In the genomic region with DNA sequence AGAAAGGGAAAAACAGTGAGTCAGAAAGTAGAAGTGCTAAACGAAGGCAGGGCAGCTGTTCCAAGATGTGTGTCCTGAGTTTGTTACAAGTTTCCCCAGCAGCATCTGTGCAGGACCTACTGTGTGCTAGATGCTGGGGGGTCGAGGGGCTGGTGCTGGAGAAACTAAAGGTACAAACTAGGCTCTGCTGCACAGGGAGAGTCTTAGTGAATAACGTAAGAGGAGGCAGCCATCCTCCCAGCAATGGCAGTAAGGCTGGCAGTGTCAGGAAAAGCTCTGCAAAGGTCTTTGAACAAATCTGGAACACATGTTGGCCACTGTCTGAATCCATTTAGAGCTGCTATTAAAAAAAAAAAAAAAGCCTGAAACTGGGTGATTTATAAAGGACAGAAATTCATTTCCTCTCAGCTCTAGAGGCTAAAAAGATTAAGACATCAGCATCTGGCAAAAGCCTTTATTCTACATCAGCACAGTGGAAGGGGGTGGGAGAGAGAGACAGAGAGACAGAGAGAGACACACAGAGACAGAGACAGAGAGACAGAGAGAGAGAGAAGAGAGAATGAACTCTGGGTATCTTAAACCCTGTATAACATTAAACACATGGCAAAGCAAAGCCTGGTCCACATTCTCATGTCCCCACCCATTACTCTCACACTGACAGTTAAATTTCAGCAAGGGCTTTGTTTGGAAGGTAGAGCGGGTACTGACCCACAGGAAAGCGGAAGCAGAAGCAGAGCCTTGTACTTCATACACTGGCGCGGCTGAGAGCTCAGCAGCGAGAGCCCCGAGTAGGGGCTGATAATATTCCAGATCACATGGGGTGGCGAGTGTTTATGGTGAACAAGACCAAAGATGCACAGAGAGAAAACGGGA, we compare ENCODE assay signal across 15 mouse cellular contexts. TPM values are rescaled to one million over a fixed set of nuclear protein-coding genes. Genes with fewer than 3 reads are reported as not detected.
DNase-seq lines count a peak whose midpoint lies in the region; ATAC-seq and TF ChIP-seq lines count a peak whose summit lies in the region.
"Had no signal": no experiment of that assay in that cellular context is flagged by ENCODE, and none has a peak within 500 bp of the region (broad histone marks: within the 10 kb centered on the region; RNA-seq: fewer than 3 reads in every experiment).

No protein-coding gene starts in this region.

- DNase-seq in heart, adult 11 months = peak; percentile 70
- no peak for DNase-seq in heart, postnatal 25 days (ENCODE audit: low spot score)
- DNase-seq in neural tube, embryonic 10.5 days (ENCODE audit: extremely low spot score, low spot score) = peak; percentile 18
- DNase-seq in hindlimb bud, embryonic 11.5 days (ENCODE audit: extremely low spot score, low read depth, low spot score) = peak; percentile 74
- DNase-seq in cerebellum, postnatal 14 days = no peak
- DNase-seq in c-Kit-positive CD71-positive TER-119-positive erythroid progenitor cells, embryonic 14.5 days (ENCODE audit: low spot score) = no peak
- no peak for DNase-seq in cerebellum, adult 2 months
- DNase-seq: adrenal gland, postnatal 36 days; cerebellum, adult 11 months; kidney, postnatal 25 days; lung, postnatal 4 days; right cerebral cortex, adult 18-20 months had no signal

- TF ChIP-seq POLR2A in cerebellum, adult 2 months (IDR thresholded peaks at IDR 0.05; ENCODE audit: borderline replicate concordance, insufficient read depth, low read length) = no peak

- no peaks in the 10 kb centered on the region for H3K9me3 ChIP-seq in neural tube, embryonic 15.5 days (replicated peaks)
- H3K9me3 ChIP-seq: liver, embryonic 15.5 days had no signal

- H3K27ac ChIP-seq in neural tube, embryonic 15.5 days (replicated peaks) = no peak overlapping the region
- no peak overlapping the region for H3K27ac ChIP-seq in cerebellum, adult 2 months (ENCODE audit: insufficient read depth, low read length)
- H3K27ac ChIP-seq: liver, embryonic 15.5 days had no signal

- H3K27me3 ChIP-seq in neural tube, embryonic 15.5 days (replicated peaks) = no peaks in the 10 kb centered on the region
- H3K27me3 ChIP-seq in cerebellum, adult 2 months (ENCODE audit: control insufficient read depth, insufficient read depth, low read length) = no peaks in the 10 kb centered on the region
- H3K27me3 ChIP-seq: liver, embryonic 15.5 days had no signal

- no peak overlapping the region for H3K4me2 ChIP-seq in neural tube, embryonic 15.5 days
- H3K4me2 ChIP-seq: liver, embryonic 15.5 days had no signal

- H3K4me1 ChIP-seq in neural tube, embryonic 15.5 days = no peaks in the 10 kb centered on the region
- no peaks in the 10 kb centered on the region for H3K4me1 ChIP-seq in cerebellum, adult 2 months (ENCODE audit: control insufficient read depth, insufficient read depth, low read length)
- H3K4me1 ChIP-seq: liver, embryonic 15.5 days had no signal

- 80% methylated on average over 11 of the region's 11 CpGs for WGBS in neural tube, embryonic 15.5 days
- 74% methylated on average over 11 of the region's 11 CpGs for WGBS in cerebellum, adult 2 months

- intact Hi-C loops in heart, postnatal 25 days (cut with DNase I) = no loop called here

- TF ChIP-seq CTCF in cerebellum, adult 2 months (IDR thresholded peaks at IDR 0.05; ENCODE audit: borderline replicate concordance, insufficient read depth, low read depth, low read length) = no peak

- H3K4me3 ChIP-seq in neural tube, embryonic 15.5 days (replicated peaks) = no peak overlapping the region
- no peak overlapping the region for H3K4me3 ChIP-seq in cerebellum, adult 2 months (replicated peaks; ENCODE audit: insufficient read depth, low read depth, low read length)
- H3K4me3 ChIP-seq: liver, embryonic 15.5 days had no signal

- H3K36me3 ChIP-seq in neural tube, embryonic 15.5 days = no peaks in the 10 kb centered on the region
- H3K36me3 ChIP-seq: liver, embryonic 15.5 days had no signal

- ATAC-seq in neural tube, embryonic 15.5 days (ENCODE audit: low FRiP score) = no peak

- H3K9ac ChIP-seq in neural tube, embryonic 15.5 days (replicated peaks) = no peak overlapping the region
- H3K9ac ChIP-seq: liver, embryonic 15.5 days had no signal

RNA-seq across cellular contexts. Expression of gene Slc38a4, which starts 55.8 kb away (rescaled TPM):
- total RNA-seq in heart, postnatal 25 days (2021) = 10 to 100 TPM; 10.6 to 17.1 TPM
- polyA plus RNA-seq in neural tube, embryonic 15.5 days (2015; fragmentation: Nextera tagmentation; extraction: Ambion mirVana) = 5.0 and 11.7 TPM in 2 replicates
- 0.13 TPM in 2 replicates for polyA plus RNA-seq in cerebellum, adult 2 months (2012; rRNA removed)
- total RNA-seq: neutrophil, adult 5-6 weeks had no signal

Comparison
In these comparisons a context has a peak if more than half of its experiments do, and no peak if none do; other contexts are left out.
1. DNase-seq: peak in heart, adult 11 months (single experiment), neural tube, embryonic 10.5 days (single experiment) and hindlimb bud, embryonic 11.5 days (single experiment); none in heart, postnatal 25 days (single experiment), cerebellum, postnatal 14 days (0 of 2), c-Kit-positive CD71-positive TER-119-positive erythroid progenitor cells, embryonic 14.5 days (single experiment) and cerebellum, adult 2 months (0 of 2).